Comparison of ENCODE assay signal across 9 mouse cellular contexts in the genomic region with DNA sequence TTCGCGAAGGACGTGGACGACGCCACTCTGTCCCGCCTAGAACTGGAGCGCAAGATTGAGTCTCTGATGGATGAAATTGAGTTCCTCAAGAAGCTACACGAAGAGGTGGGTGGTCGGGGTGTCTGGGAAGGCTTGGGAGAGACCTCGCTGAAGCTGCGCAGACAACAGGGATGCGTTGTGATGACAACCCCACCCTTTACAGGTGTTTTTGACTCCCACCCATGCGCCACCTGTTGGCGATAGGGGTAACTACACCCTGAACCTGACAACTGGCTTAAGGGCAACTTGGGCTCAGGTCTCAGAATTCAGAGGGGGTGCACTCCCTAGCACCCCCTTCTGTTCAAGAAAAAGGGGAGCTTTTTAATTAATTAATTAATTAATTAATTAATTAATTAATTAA. TPM values are rescaled to one million over a fixed set of nuclear protein-coding genes. Genes with fewer than 3 reads are reported as not detected.
DNase-seq lines count a peak whose midpoint lies in the region; ATAC-seq lines count a peak whose summit lies in the region.
"Had no signal": no experiment of that assay in that cellular context is flagged by ENCODE, and none has a peak within 500 bp of the region (broad histone marks: within the 10 kb centered on the region; RNA-seq: fewer than 3 reads in every experiment).

No protein-coding gene starts in this region.

- peak overlapping the region; percentile 49 for H3K4me3 ChIP-seq in embryonic facial prominence, embryonic 10.5 days
- H3K4me3 ChIP-seq in midbrain, embryonic 11.5 days (ENCODE audit: low read depth, low read length): no peak overlapping the region

- peaks cover 96% of the 10 kb centered on the region for H3K27me3 ChIP-seq in embryonic facial prominence, embryonic 10.5 days (replicated peaks; ENCODE audit: low read depth, poor library complexity, severe bottlenecking)
- H3K27me3 ChIP-seq in midbrain, embryonic 11.5 days (ENCODE audit: control insufficient read depth, insufficient read depth, low read length): peaks cover 51% of the 10 kb centered on the region

- peak overlapping the region; percentile 34; the same call in 1 of the 2 replicates for H3K4me2 ChIP-seq in midbrain, embryonic 11.5 days

- no peak for ATAC-seq in CD4-positive, CD25-positive, alpha-beta regulatory T cell, adult 4 months
- no peak for ATAC-seq in midbrain, embryonic 11.5 days (ENCODE audit: low FRiP score)

- H3K36me3 ChIP-seq in embryonic facial prominence, embryonic 10.5 days (replicated peaks): no peaks in the 10 kb centered on the region
- no peaks in the 10 kb centered on the region for H3K36me3 ChIP-seq in midbrain, embryonic 11.5 days (ENCODE audit: control insufficient read depth, insufficient read depth, low read length)

- H3K9ac ChIP-seq in midbrain, embryonic 11.5 days (ENCODE audit: low read length): no peak overlapping the region

- no peak overlapping the region for H3K27ac ChIP-seq in embryonic facial prominence, embryonic 10.5 days (replicated peaks)
- H3K27ac ChIP-seq in midbrain, embryonic 11.5 days (ENCODE audit: low read depth, low read length): no peak overlapping the region

- H3K4me1 ChIP-seq in embryonic facial prominence, embryonic 10.5 days: peaks cover 42% of the 10 kb centered on the region
- peaks cover 6% of the 10 kb centered on the region for H3K4me1 ChIP-seq in midbrain, embryonic 11.5 days (ENCODE audit: control insufficient read depth, insufficient read depth, low read length)

- H3K9me3 ChIP-seq in embryonic facial prominence, embryonic 10.5 days: no peaks in the 10 kb centered on the region
- no peaks in the 10 kb centered on the region for H3K9me3 ChIP-seq in midbrain, embryonic 11.5 days (ENCODE audit: control insufficient read depth, low read length)

- DNase-seq in CD4-positive, CD25-positive, alpha-beta regulatory T cell, adult 2 months (ENCODE audit: low read depth, low spot score): peak; percentile 79
- peak; percentile 62 for DNase-seq in A20 (ENCODE audit: low read depth, low spot score)
- peak; percentile 65 for DNase-seq in embryonic facial prominence, embryonic 10.5 days (ENCODE audit: low spot score)
- DNase-seq in induced T-regulatory cell, adult 2 months (ENCODE audit: low read depth): peak; percentile 85
- DNase-seq in midbrain, embryonic 11.5 days (ENCODE audit: low spot score, missing footprints): peak; percentile 94
- peak; percentile 73 for DNase-seq in thymus, postnatal 0 days (ENCODE audit: low spot score)
- DNase-seq in urinary bladder, postnatal 4 days (ENCODE audit: low spot score in 2 of 2): no peak

- 6% methylated on average over 14 of the region's 14 CpGs for WGBS in embryonic facial prominence, embryonic 10.5 days
- WGBS in midbrain, embryonic 11.5 days: 9% methylated on average over 14 of the region's 14 CpGs

RNA-seq across cellular contexts. Expression of a gene that starts 1.4 kb away (rescaled TPM):
- polyA plus RNA-seq in CD4-positive, CD25-positive, alpha-beta regulatory T cell, adult 4 months (2017; shearing (Covaris generic)): not detected
- polyA plus RNA-seq in embryonic facial prominence, embryonic 10.5 days (2016; fragmentation: Nextera tagmentation; extraction: Ambion mirVana): 3.7 and 6.3 TPM in 2 replicates
- polyA plus RNA-seq in midbrain, embryonic 11.5 days (2014; fragmentation: Nextera tagmentation; extraction: Ambion mirVana): 3.6 and 4.8 TPM in 2 replicates
- 0.99 and 1.1 TPM in 2 replicates for polyA plus RNA-seq in thymus, postnatal 0 days (2015; fragmentation: Nextera tagmentation; extraction: Ambion mirVana)

RNA-seq across cellular contexts. Expression of a gene that starts 18.0 kb away (rescaled TPM):
- polyA plus RNA-seq in CD4-positive, CD25-positive, alpha-beta regulatory T cell, adult 4 months (2017; shearing (Covaris generic)): 1 to 10 TPM in 1 of 2 experiments, under 1 TPM in 1; 0.59 to 1.3 TPM
- 49.8 and 53.1 TPM in 2 replicates for polyA plus RNA-seq in embryonic facial prominence, embryonic 10.5 days (2016; fragmentation: Nextera tagmentation; extraction: Ambion mirVana)
- 19.7 and 27.2 TPM in 2 replicates for polyA plus RNA-seq in midbrain, embryonic 11.5 days (2014; fragmentation: Nextera tagmentation; extraction: Ambion mirVana)
- 21.8 and 25.3 TPM in 2 replicates for polyA plus RNA-seq in thymus, postnatal 0 days (2015; fragmentation: Nextera tagmentation; extraction: Ambion mirVana)

RNA-seq across cellular contexts. Expression of a gene that starts 26.6 kb away (rescaled TPM):
- 100 to 1,000 TPM in 1 of 2 experiments, 10 to 100 TPM in 1; 74.6 to 131 TPM for polyA plus RNA-seq in CD4-positive, CD25-positive, alpha-beta regulatory T cell, adult 4 months (2017; shearing (Covaris generic))
- 141 and 144 TPM in 2 replicates for polyA plus RNA-seq in embryonic facial prominence, embryonic 10.5 days (2016; fragmentation: Nextera tagmentation; extraction: Ambion mirVana)
- polyA plus RNA-seq in midbrain, embryonic 11.5 days (2014; fragmentation: Nextera tagmentation; extraction: Ambion mirVana): 102 and 106 TPM in 2 replicates
- 153 and 156 TPM in 2 replicates for polyA plus RNA-seq in thymus, postnatal 0 days (2015; fragmentation: Nextera tagmentation; extraction: Ambion mirVana)

RNA-seq across cellular contexts. Expression of a gene that starts 31.3 kb away (rescaled TPM):
- not detected for polyA plus RNA-seq in CD4-positive, CD25-positive, alpha-beta regulatory T cell, adult 4 months (2017; shearing (Covaris generic))
- polyA plus RNA-seq in embryonic facial prominence, embryonic 10.5 days (2016; fragmentation: Nextera tagmentation; extraction: Ambion mirVana): 0.36 and 0.52 TPM in 2 replicates
- polyA plus RNA-seq in midbrain, embryonic 11.5 days (2014; fragmentation: Nextera tagmentation; extraction: Ambion mirVana): 5.0 and 6.2 TPM in 2 replicates
- polyA plus RNA-seq in thymus, postnatal 0 days (2015; fragmentation: Nextera tagmentation; extraction: Ambion mirVana): 0.18 TPM in 1 of 2 replicates, not detected in the other
- polyA plus RNA-seq: large intestine, adult 2 months had no signal

RNA-seq across cellular contexts. Expression of a gene that starts 36.6 kb away (rescaled TPM):
- polyA plus RNA-seq in CD4-positive, CD25-positive, alpha-beta regulatory T cell, adult 4 months (2017; shearing (Covaris generic)): not detected
- polyA plus RNA-seq in embryonic facial prominence, embryonic 10.5 days (2016; fragmentation: Nextera tagmentation; extraction: Ambion mirVana): 1.1 and 1.6 TPM in 2 replicates
- 0.46 and 0.50 TPM in 2 replicates for polyA plus RNA-seq in midbrain, embryonic 11.5 days (2014; fragmentation: Nextera tagmentation; extraction: Ambion mirVana)
- polyA plus RNA-seq in thymus, postnatal 0 days (2015; fragmentation: Nextera tagmentation; extraction: Ambion mirVana): 0.13 and 0.22 TPM in 2 replicates

Comparison
In these comparisons a context has a peak if more than half of its experiments do, and no peak if none do; other contexts are left out.
1. DNase-seq: peak in CD4-positive, CD25-positive, alpha-beta regulatory T cell, adult 2 months (single experiment), A20 (single experiment), embryonic facial prominence, embryonic 10.5 days (single experiment), induced T-regulatory cell, adult 2 months (single experiment), midbrain, embryonic 11.5 days (single experiment) and thymus, postnatal 0 days (single experiment); none in urinary bladder, postnatal 4 days (0 of 2).